Mouse (Mus musculus) spleen, adult 2 months (tissue): Measurements from ENCODE around the gene Pfdn2. TPM values are rescaled to one million over a fixed set of nuclear protein-coding genes. Genes with fewer than 3 reads are reported as not detected.
A peak's percentile ranks its signal among the peaks of the same experiment; 100 is the strongest.
"Not testable (repeated sequence)": the region's sequence is repeated elsewhere in the genome, so short reads cannot be mapped to it uniquely, and the experiment has no call there.

ENCODE experiments used
- DNase-seq, 2 experiments: peaks; one replicate each; pipeline versions ENCODE4 v3.0.0 to v3.0.0-alpha.2; 2012 to 2021; ENCODE audit warnings: low spot score in 2 of 2, low read depth in 1 of 2
- H3K27ac ChIP-seq: fragments of 200-500 bp; 2 replicates; pipeline ENCODE4 v1.5.1; 2012; ENCODE audit warnings: low read length, inconsistent platforms; ENCODE audit not compliant: insufficient read depth
- H3K27me3 ChIP-seq: fragments of 200-500 bp; 2 replicates; pipeline ENCODE4 v1.6.1; 2012; ENCODE audit warnings: mild to moderate bottlenecking, moderate library complexity, low read length, inconsistent platforms; ENCODE audit not compliant: control insufficient read depth, insufficient read depth
- H3K36me3 ChIP-seq: fragments of 200-500 bp; 2 replicates; pipeline ENCODE4 v1.6.1; 2012; ENCODE audit warnings: mild to moderate bottlenecking, low read length, inconsistent platforms; ENCODE audit not compliant: control insufficient read depth, insufficient read depth
- H3K4me1 ChIP-seq: fragments of 200-500 bp; 2 replicates; pipeline ENCODE4 v1.6.1; 2011; ENCODE audit warnings: inconsistent platforms; ENCODE audit not compliant: control insufficient read depth, insufficient read depth, insufficient read length
- H3K4me3 ChIP-seq: fragments of 200-500 bp; 2 replicates; pipeline ENCODE4 v1.5.1; 2011; ENCODE audit warnings: mild to moderate bottlenecking, inconsistent platforms; ENCODE audit not compliant: insufficient read depth, insufficient read length; ENCODE audit errors: extremely low read depth
- CTCF ChIP-seq: fragments of 200-500 bp; IDR thresholded peaks from 2 replicates; pipeline ENCODE4 v1.5.1; 2011; ENCODE audit warnings: mild to moderate bottlenecking, inconsistent platforms; ENCODE audit not compliant: insufficient read depth, insufficient read length, insufficient replicate concordance; ENCODE audit errors: extremely low read depth
- POLR2A ChIP-seq: fragments of 200-500 bp; IDR thresholded peaks from 2 replicates; pipeline ENCODE4 v1.6.1; 2011; ENCODE audit warnings: low read depth, low read length, inconsistent platforms
- WGBS: fragments of 180-500 bp; shearing (Covaris S2); methylation state at CpG from one replicate; pipeline ENCODE4 v1.1.7; 2018; 5-methylcytosine and 5-hydroxymethylcytosine counted together
- polyA plus RNA-seq: library from polyadenylated mRNA; depleted of rRNA; stranded (reverse); fragments of >200 nt; gene quantifications from 2 replicates; pipeline ENCODE4 v1.2.3, GENCODE M21; 2012; rRNA removed

Pfdn2 gene
- 8.5 TPM in 2 replicates for polyA plus RNA-seq

DNA sequence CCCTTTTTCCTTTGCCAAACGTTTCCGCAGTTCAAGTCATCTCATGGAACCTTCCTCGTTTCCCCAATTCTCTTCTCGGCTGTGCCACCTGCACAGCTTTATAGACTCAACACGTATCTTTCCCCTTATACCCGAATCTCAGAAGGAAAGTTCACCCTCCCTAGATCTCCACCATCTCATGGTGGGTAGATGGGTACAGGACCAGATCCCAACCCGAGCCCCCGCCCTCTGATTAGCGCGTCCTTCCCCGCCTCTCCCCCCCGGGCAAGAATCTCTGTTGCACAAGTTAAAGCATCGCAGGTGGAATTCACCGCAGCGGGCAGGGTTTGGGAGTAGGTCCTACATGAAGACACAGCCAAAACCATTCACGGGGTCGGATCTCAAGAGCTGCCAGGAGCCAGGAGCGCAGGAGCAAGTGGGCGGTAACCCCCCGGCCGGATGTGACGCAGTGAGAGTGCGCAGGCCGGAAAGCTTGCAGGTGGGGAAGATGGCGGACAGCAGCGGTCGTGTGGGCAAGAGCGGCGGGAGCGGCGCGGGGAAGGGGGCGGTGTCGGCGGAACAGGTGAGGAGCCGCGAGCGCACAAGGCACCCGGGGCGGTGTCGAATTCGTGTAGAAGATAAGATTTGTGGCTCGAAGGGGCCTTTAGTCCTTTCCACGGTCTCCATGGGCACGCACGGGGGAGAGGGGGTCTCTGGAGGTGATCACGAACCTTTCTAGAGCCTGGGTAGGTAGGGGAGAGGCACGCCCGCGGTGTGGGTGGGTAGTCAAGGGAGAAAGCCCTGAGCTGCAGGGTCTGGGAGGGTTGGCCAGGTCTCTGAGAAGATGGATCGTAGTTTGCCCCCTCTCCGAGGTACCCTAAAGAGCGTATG is at the start of gene Pfdn2, which contains the start of gene Nit1:
Pfdn2 (plus strand) TSS at position 446 of the 870 bp plus-strand sequence.
Nit1 (minus strand) TSS at position 422 of the 870 bp plus-strand sequence.
- DNase-seq: peak; percentile 71 to 88
- WGBS: 1% methylated on average over 53 of the region's 53 CpGs
- Histone ChIP-seq H3K4me1 (peaks cover 4% of the 10 kb centered on the region), H3K4me3 (peak within 1 kb of the TSS; percentile 95), H3K36me3 (peaks cover 13% of the 10 kb centered on the region), H3K27ac (peak within 1 kb of the TSS; percentile 61), H3K27me3 (no peaks in the 10 kb centered on the region)
- TF ChIP-seq CTCF (no peak), POLR2A (peak; percentile 89)

DNA sequence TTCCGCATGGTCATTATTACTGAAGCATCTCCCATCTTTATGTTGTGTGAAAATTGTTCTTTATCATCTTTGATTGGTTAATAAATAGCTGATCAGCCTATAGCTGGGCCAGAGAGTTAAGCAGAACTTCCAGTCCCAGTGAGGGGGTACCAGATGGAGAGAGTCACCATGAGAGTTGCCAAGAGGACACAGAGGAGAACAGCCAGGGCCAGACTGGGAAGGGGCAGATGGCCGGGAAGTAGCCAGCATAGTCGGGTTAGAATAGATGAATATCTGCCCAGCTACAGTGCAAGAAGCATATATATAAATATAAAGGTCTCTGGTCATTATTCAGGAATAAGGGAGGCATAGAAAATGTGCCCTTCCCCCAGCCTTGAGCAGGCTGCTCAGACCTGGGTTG is 47.2 kb upstream of the Pfdn2 start:
- Histone ChIP-seq H3K36me3 (no peaks in the 10 kb centered on the region), H3K27me3 (no peaks in the 10 kb centered on the region), H3K4me1 (peaks cover 3% of the 10 kb centered on the region; the same call in 1 of the 2 replicates), H3K4me3 (no peak overlapping the region), H3K27ac (no peak overlapping the region)
- 75% methylated on average over 3 of the region's 3 CpGs for WGBS
- no peak for TF ChIP-seq CTCF
- no peak for TF ChIP-seq POLR2A
- DNase-seq: no peak

DNA sequence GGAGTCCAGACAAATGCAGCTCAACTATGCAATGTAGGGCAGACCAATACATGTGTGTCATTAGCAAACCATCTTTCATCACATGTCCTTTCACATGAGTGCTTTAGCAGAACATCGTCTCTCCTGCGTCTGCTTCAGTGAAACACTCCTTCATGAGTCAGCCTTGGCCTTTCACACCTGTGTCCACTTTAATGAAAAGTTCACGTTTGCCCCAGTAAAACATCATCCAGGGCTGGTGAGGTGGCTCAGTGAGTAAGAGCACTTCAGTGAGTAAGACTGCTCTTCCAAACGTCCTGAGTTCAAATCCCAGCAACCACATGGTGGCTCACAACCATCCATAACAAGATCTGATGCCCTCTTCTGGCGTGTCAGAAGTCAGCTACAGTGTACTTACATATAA is 39.3 kb upstream of the Pfdn2 start:
- WGBS: 72% methylated on average over 5 of the region's 5 CpGs
- H3K4me1 ChIP-seq: not testable (repeated sequence)

DNA sequence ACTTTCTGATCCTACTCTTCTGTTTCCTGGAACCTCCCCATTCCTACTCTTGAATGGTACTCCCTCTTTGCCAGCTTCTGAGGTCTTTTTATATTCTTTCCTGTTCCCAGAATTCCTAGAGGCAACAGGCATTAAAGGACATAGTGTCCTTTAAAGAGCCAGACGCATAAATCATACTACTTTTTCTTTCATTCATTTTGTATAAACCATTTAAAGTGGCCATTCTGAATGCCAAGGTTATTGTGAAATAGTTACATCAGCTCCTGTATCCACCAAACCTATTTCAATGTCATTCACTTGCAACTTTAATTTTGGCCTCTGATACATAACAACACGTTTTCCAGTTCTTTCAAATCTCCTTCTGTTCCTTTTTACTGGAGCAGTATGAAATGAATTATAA is 36.1 kb upstream of the Pfdn2 start:
- no peak overlapping the region for H3K4me3 ChIP-seq
- H3K27ac ChIP-seq: no peak overlapping the region
- no peak for DNase-seq
- TF ChIP-seq POLR2A (no peak), CTCF (no peak)
- H3K36me3 ChIP-seq: no peaks in the 10 kb centered on the region
- WGBS: 72% methylated on average over 2 of the region's 2 CpGs
- H3K4me1 ChIP-seq: no peaks in the 10 kb centered on the region
- H3K27me3 ChIP-seq: no peaks in the 10 kb centered on the region

More for the DNA sequence above, 39.3 kb upstream of the Pfdn2 start:
- not testable (repeated sequence) for H3K27ac ChIP-seq, H3K36me3 ChIP-seq, DNase-seq, H3K27me3 ChIP-seq, H3K4me3 ChIP-seq

- Histone ChIP-seq H3K27me3 (no peaks in the 10 kb centered on the region), H3K4me1 (no peaks in the 10 kb centered on the region), H3K4me3 (no peak overlapping the region), H3K27ac (no peak overlapping the region), H3K36me3 (no peaks in the 10 kb centered on the region)
- no peak for DNase-seq
- 56% methylated on average over 7 of the region's 7 CpGs for WGBS
- TF ChIP-seq CTCF: no peak
- TF ChIP-seq POLR2A: no peak
Observed at GRCm38 (mm10) chr1:171319748-171320147, 25.7 kb upstream of the Pfdn2 start.

GRCm38 (mm10) chr1:171320151-171320550 is 25.3 kb upstream of the Pfdn2 start:
- DNase-seq: no peak
- Histone ChIP-seq H3K4me3 (no peak overlapping the region), H3K4me1 (no peaks in the 10 kb centered on the region), H3K27ac (no peak overlapping the region), H3K36me3 (no peaks in the 10 kb centered on the region), H3K27me3 (no peaks in the 10 kb centered on the region)
- 71% methylated on average over 5 of the region's 5 CpGs for WGBS
- no peak for TF ChIP-seq CTCF
- TF ChIP-seq POLR2A: no peak

DNA sequence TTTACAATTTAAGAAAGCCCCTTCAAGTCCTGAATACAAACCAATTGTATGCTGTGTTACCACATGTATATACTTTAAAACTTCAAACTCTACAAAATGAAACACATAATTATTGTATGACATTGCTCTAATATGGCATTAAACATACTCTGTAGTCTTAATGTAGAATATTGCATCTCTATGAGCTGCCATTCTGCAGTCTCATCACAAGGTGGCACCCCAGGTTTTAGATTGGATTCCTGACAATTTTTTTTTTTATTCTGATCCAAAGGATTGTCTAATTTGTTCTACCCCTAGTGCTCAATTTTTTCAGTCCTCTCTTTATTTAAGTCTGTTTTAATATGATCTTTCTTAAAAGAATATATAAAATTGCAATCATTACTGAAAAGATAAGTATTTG is 24.1 kb upstream of the Pfdn2 start:
- Histone ChIP-seq H3K4me3 (no peak overlapping the region), H3K36me3 (no peaks in the 10 kb centered on the region), H3K27ac (no peak overlapping the region), H3K27me3 (no peaks in the 10 kb centered on the region), H3K4me1 (no peaks in the 10 kb centered on the region)
- TF ChIP-seq POLR2A (no peak), CTCF (no peak)
- DNase-seq: no peak
